Comparison of ENCODE assay signal across 10 mouse cellular contexts in the genomic region with DNA sequence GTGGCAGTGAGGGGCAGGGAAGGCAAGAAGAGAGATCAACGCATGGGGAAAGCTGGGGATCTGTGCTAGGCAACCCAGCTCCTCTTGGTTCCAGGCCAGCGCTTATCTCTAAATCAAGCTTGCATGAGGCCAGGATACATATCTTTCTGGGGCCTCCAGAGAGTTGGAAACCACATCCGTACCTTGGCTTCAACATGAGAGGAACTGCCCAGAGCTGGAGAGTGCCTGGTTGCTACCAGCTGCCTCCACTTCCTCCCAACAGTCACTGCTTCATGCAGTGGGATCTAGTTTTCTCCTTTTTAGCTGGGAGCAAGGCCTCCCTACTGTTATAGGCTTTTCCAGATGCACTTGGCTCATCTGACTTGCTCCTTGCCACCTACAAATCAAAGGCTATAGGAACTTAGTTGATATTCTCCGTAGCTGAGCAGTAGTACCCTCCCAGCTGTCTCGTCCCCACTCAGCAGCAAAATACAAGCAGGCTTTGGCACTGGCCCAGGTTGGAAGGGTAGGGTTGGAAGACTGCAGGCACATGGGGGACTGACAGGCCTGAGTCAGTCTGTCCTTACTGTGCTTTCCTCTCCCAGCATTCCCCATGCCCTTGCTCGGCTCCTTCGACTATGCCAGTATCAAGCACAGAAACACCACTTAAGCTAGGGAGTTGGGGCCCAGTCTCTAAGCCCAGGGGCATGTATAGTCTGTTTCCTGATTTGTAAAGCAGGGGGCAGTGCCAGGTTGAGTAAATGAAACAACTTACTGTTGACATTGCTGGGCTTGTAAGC.
DNase-seq lines count a peak whose midpoint lies in the region; ATAC-seq and TF ChIP-seq lines count a peak whose summit lies in the region.
"Had no signal": no experiment of that assay in that cellular context is flagged by ENCODE, and none has a peak within 500 bp of the region (broad histone marks: within the 10 kb centered on the region; RNA-seq: fewer than 3 reads in every experiment).

No protein-coding gene starts in this region.

- no peak overlapping the region for H3K9ac ChIP-seq in midbrain, embryonic 14.5 days (replicated peaks; ENCODE audit: low read length)
- H3K9ac ChIP-seq in neural tube, embryonic 15.5 days (replicated peaks), result no peak overlapping the region
- H3K9ac ChIP-seq: neural tube, embryonic 13.5 days had no signal

- ATAC-seq in midbrain, embryonic 14.5 days (ENCODE audit: low FRiP score, low TSS enrichment), result no peak
- ATAC-seq in neural tube, embryonic 15.5 days (ENCODE audit: low FRiP score), result no peak

- no peaks in the 10 kb centered on the region for H3K36me3 ChIP-seq in midbrain, embryonic 14.5 days (ENCODE audit: control insufficient read depth, insufficient read depth, low read length)
- no peaks in the 10 kb centered on the region for H3K36me3 ChIP-seq in neural tube, embryonic 15.5 days
- H3K36me3 ChIP-seq: neural tube, embryonic 13.5 days had no signal

- no peaks in the 10 kb centered on the region for H3K9me3 ChIP-seq in midbrain, embryonic 14.5 days (ENCODE audit: control insufficient read depth, low read length)
- no peaks in the 10 kb centered on the region for H3K9me3 ChIP-seq in neural tube, embryonic 15.5 days (replicated peaks)
- H3K9me3 ChIP-seq: neural tube, embryonic 13.5 days had no signal

- H3K27me3 ChIP-seq in midbrain, embryonic 14.5 days (ENCODE audit: control insufficient read depth, insufficient read depth, low read length), result no peaks in the 10 kb centered on the region
- no peaks in the 10 kb centered on the region for H3K27me3 ChIP-seq in neural tube, embryonic 15.5 days (replicated peaks)
- H3K27me3 ChIP-seq: neural tube, embryonic 13.5 days had no signal

- H3K27ac ChIP-seq in gastrocnemius, adult 2 months, result no peak overlapping the region
- H3K27ac ChIP-seq in midbrain, embryonic 14.5 days (replicated peaks; ENCODE audit: low read depth, low read length), result no peak overlapping the region
- no peak overlapping the region for H3K27ac ChIP-seq in neural tube, embryonic 15.5 days (replicated peaks)
- H3K27ac ChIP-seq: neural tube, embryonic 13.5 days had no signal

- peak; percentile 45 for DNase-seq in gastrocnemius, postnatal 25 days
- no peak for DNase-seq in gastrocnemius, adult 2 months
- DNase-seq in urinary bladder, postnatal 14 days (ENCODE audit: low spot score), result peak; percentile 27
- DNase-seq in urinary bladder, postnatal 4 days (ENCODE audit: low spot score in 2 of 2), result no peak
- DNase-seq in lung, postnatal 4 days, result peak; percentile 34 to 38
- DNase-seq in midbrain, embryonic 14.5 days, result no peak
- DNase-seq in ovary, postnatal 36 days (ENCODE audit: low spot score), result no peak
- DNase-seq: kidney, postnatal 14 days had no signal

- H3K4me2 ChIP-seq in midbrain, embryonic 14.5 days (ENCODE audit: low read length), result no peak overlapping the region
- H3K4me2 ChIP-seq in neural tube, embryonic 15.5 days, result no peak overlapping the region
- H3K4me2 ChIP-seq: neural tube, embryonic 13.5 days had no signal

- intact Hi-C loops in gastrocnemius, adult 2 months (cut with DNase I), result no loop called here

- 81% methylated on average over 7 of the region's 7 CpGs for WGBS in midbrain, embryonic 14.5 days
- WGBS in neural tube, embryonic 15.5 days, result 82% methylated on average over 7 of the region's 7 CpGs

- no peak for TF ChIP-seq CTCF in gastrocnemius, adult 2 months (IDR thresholded peaks at IDR 0.05)

- H3K4me3 ChIP-seq in gastrocnemius, adult 2 months, result no peak overlapping the region
- H3K4me3 ChIP-seq in midbrain, embryonic 14.5 days (replicated peaks; ENCODE audit: low read depth, low read length), result no peak overlapping the region
- no peak overlapping the region for H3K4me3 ChIP-seq in neural tube, embryonic 15.5 days (replicated peaks)
- H3K4me3 ChIP-seq: neural tube, embryonic 13.5 days had no signal

- H3K4me1 ChIP-seq in midbrain, embryonic 14.5 days (ENCODE audit: control insufficient read depth, insufficient read depth, low read length), result no peaks in the 10 kb centered on the region
- H3K4me1 ChIP-seq in neural tube, embryonic 15.5 days, result no peaks in the 10 kb centered on the region
- H3K4me1 ChIP-seq: neural tube, embryonic 13.5 days had no signal

Comparison
In these comparisons a context has a peak if more than half of its experiments do, and no peak if none do; other contexts are left out.
1. DNase-seq: peak in gastrocnemius, postnatal 25 days (single experiment), urinary bladder, postnatal 14 days (single experiment) and lung, postnatal 4 days (2 of 2); none in gastrocnemius, adult 2 months (single experiment), urinary bladder, postnatal 4 days (0 of 2), midbrain, embryonic 14.5 days (single experiment) and ovary, postnatal 36 days (single experiment).